Mouse (Mus musculus): Measurements from ENCODE around the gene Wdr64. TPM values are rescaled to one million over a fixed set of nuclear protein-coding genes. Genes with fewer than 3 reads are reported as not detected.

Wdr64 gene
- total and polyA plus RNA-seq, 3 experiments = not detected

- H3K4me1 ChIP-seq (ENCODE audit: control insufficient read depth, insufficient read depth, low read length) = no peaks in the 10 kb centered on the region
- 54% methylated on average over 4 of the region's 4 CpGs for WGBS
- no peak overlapping the region for H3K4me3 ChIP-seq
- no peaks in the 10 kb centered on the region for H3K79me2 ChIP-seq (replicated peaks; ENCODE audit: control insufficient read depth, insufficient read depth, low read length)
- TF ChIP-seq CTCF (IDR thresholded peaks at IDR 0.05) (no peak), POLR2A (IDR thresholded peaks at IDR 0.05; ENCODE audit: insufficient read depth, low read depth, low read length) (no peak), EP300 (IDR thresholded peaks at IDR 0.05; ENCODE audit: insufficient read depth, low read depth, low read length) (no peak)
- H3K36me3 ChIP-seq (ENCODE audit: control insufficient read depth, insufficient read depth, low read length) = no peaks in the 10 kb centered on the region
- intact Hi-C loops (cut with DNase I) = no loop called here
- DNase-seq = no peak
- H3K27me3 ChIP-seq (ENCODE audit: control insufficient read depth, insufficient read depth, low read length) = no peaks in the 10 kb centered on the region
- H3K27ac ChIP-seq = no peak overlapping the region
- no peak overlapping the region for H3K9ac ChIP-seq (ENCODE audit: low read depth, low read length)
Observed at GRCm38 (mm10) chr1:175701145-175701544, 2.8 kb downstream of the Wdr64 start.

- TF ChIP-seq CTCF (IDR thresholded peaks at IDR 0.05) (no peak), EP300 (IDR thresholded peaks at IDR 0.05; ENCODE audit: insufficient read depth, low read depth, low read length) (no peak), POLR2A (IDR thresholded peaks at IDR 0.05; ENCODE audit: insufficient read depth, low read depth, low read length) (no peak)
Observed at GRCm38 (mm10) chr1:175707599-175707998, 9.2 kb downstream of the Wdr64 start.

GRCm38 (mm10) chr1:175708013-175708412 lies 9.6 kb downstream of the Wdr64 start:
- Histone ChIP-seq H3K79me2 (replicated peaks; ENCODE audit: control insufficient read depth, insufficient read depth, low read length) (no peaks in the 10 kb centered on the region), H3K4me3 (no peak overlapping the region), H3K27ac (no peak overlapping the region), H3K9ac (ENCODE audit: low read depth, low read length) (no peak overlapping the region), H3K36me3 (ENCODE audit: control insufficient read depth, insufficient read depth, low read length) (no peaks in the 10 kb centered on the region), H3K4me1 (ENCODE audit: control insufficient read depth, insufficient read depth, low read length) (peaks cover 2% of the 10 kb centered on the region; the same call in 1 of the 2 replicates), H3K27me3 (ENCODE audit: control insufficient read depth, insufficient read depth, low read length) (no peaks in the 10 kb centered on the region)
- no peak for DNase-seq
- TF ChIP-seq EP300 (IDR thresholded peaks at IDR 0.05; ENCODE audit: insufficient read depth, low read depth, low read length) (no peak), CTCF (IDR thresholded peaks at IDR 0.05) (no peak), POLR2A (IDR thresholded peaks at IDR 0.05; ENCODE audit: insufficient read depth, low read depth, low read length) (no peak)
- intact Hi-C loops (cut with DNase I) = no loop called here

More at GRCm38 (mm10) chr1:175707599-175707998, 9.2 kb downstream of the Wdr64 start:
- Histone ChIP-seq H3K27me3 (ENCODE audit: control insufficient read depth, insufficient read depth, low read length) (no peaks in the 10 kb centered on the region), H3K27ac (no peak overlapping the region), H3K9ac (ENCODE audit: low read depth, low read length) (no peak overlapping the region), H3K4me3 (no peak overlapping the region), H3K36me3 (ENCODE audit: control insufficient read depth, insufficient read depth, low read length) (no peaks in the 10 kb centered on the region), H3K4me1 (ENCODE audit: control insufficient read depth, insufficient read depth, low read length) (peaks cover 2% of the 10 kb centered on the region; the same call in 1 of the 2 replicates), H3K79me2 (replicated peaks; ENCODE audit: control insufficient read depth, insufficient read depth, low read length) (no peaks in the 10 kb centered on the region)
- intact Hi-C loops (cut with DNase I) = no loop called here
- 75% methylated on average over 5 of the region's 5 CpGs for WGBS
- no peak for DNase-seq

GRCm38 (mm10) chr1:175712338-175712909 lies 14.0 kb downstream of the Wdr64 start:
- intact Hi-C loops (cut with DNase I) = no loop called here
- Histone ChIP-seq H3K4me3 (no peak overlapping the region), H3K36me3 (ENCODE audit: control insufficient read depth, insufficient read depth, low read length) (no peaks in the 10 kb centered on the region), H3K27me3 (ENCODE audit: control insufficient read depth, insufficient read depth, low read length) (no peaks in the 10 kb centered on the region), H3K9ac (ENCODE audit: low read depth, low read length) (no peak overlapping the region), H3K4me1 (ENCODE audit: control insufficient read depth, insufficient read depth, low read length) (peaks cover 2% of the 10 kb centered on the region; the same call in 1 of the 2 replicates), H3K27ac (no peak overlapping the region), H3K79me2 (replicated peaks; ENCODE audit: control insufficient read depth, insufficient read depth, low read length) (no peaks in the 10 kb centered on the region)
- DNase-seq = peak; percentile 52 to 67
- 49% methylated on average over 11 of the region's 11 CpGs for WGBS
- TF ChIP-seq EP300 (IDR thresholded peaks at IDR 0.05; ENCODE audit: insufficient read depth, low read depth, low read length) = no peak

GRCm38 (mm10) chr1:175716832-175717231 lies 18.4 kb downstream of the Wdr64 start:
- Histone ChIP-seq H3K27me3 (ENCODE audit: control insufficient read depth, insufficient read depth, low read length) (no peaks in the 10 kb centered on the region), H3K4me1 (ENCODE audit: control insufficient read depth, insufficient read depth, low read length) (peaks cover 2% of the 10 kb centered on the region; the same call in 1 of the 2 replicates), H3K4me3 (no peak overlapping the region), H3K79me2 (replicated peaks; ENCODE audit: control insufficient read depth, insufficient read depth, low read length) (no peaks in the 10 kb centered on the region), H3K36me3 (ENCODE audit: control insufficient read depth, insufficient read depth, low read length) (no peaks in the 10 kb centered on the region), H3K27ac (no peak overlapping the region), H3K9ac (ENCODE audit: low read depth, low read length) (no peak overlapping the region)
- no peak for DNase-seq
- TF ChIP-seq POLR2A (IDR thresholded peaks at IDR 0.05; ENCODE audit: insufficient read depth, low read depth, low read length) (no peak), EP300 (IDR thresholded peaks at IDR 0.05; ENCODE audit: insufficient read depth, low read depth, low read length) (no peak), CTCF (IDR thresholded peaks at IDR 0.05) (no peak)
- intact Hi-C loops (cut with DNase I) = no loop called here
- 88% methylated on average over 9 of the region's 9 CpGs for WGBS

- no peaks in the 10 kb centered on the region for H3K79me2 ChIP-seq (replicated peaks; ENCODE audit: control insufficient read depth, insufficient read depth, low read length)
- WGBS = 27% methylated on average over 7 of the region's 7 CpGs
- intact Hi-C loops (cut with DNase I) = no loop called here
Observed at GRCm38 (mm10) chr1:175725771-175726170, 27.4 kb downstream of the Wdr64 start.

More at GRCm38 (mm10) chr1:175725771-175726170, 27.4 kb downstream of the Wdr64 start:
- Histone ChIP-seq H3K36me3 (ENCODE audit: control insufficient read depth, insufficient read depth, low read length) (no peaks in the 10 kb centered on the region), H3K9ac (ENCODE audit: low read depth, low read length) (no peak overlapping the region), H3K27ac (no peak overlapping the region), H3K4me3 (no peak overlapping the region), H3K4me1 (ENCODE audit: control insufficient read depth, insufficient read depth, low read length) (no peaks in the 10 kb centered on the region), H3K27me3 (ENCODE audit: control insufficient read depth, insufficient read depth, low read length) (no peaks in the 10 kb centered on the region)
- DNase-seq = no peak
- TF ChIP-seq EP300 (IDR thresholded peaks at IDR 0.05; ENCODE audit: insufficient read depth, low read depth, low read length) (no peak), POLR2A (IDR thresholded peaks at IDR 0.05; ENCODE audit: insufficient read depth, low read depth, low read length) (no peak), CTCF (IDR thresholded peaks at IDR 0.05) (no peak)

All from heart, adult 2 months (tissue).